Mouse (Mus musculus): ENCODE data around the gene 1700001F09Rik. TPM values are rescaled to one million over a fixed set of nuclear protein-coding genes. Genes with fewer than 3 reads are reported as not detected.

Gene 1700001F09Rik
- polyA plus RNA-seq, 1 experiment from 2014 or later, result not detected

Other genes starting within 250 kb of the 1700001F09Rik start
- 0.13 and 0.20 TPM in 2 replicates for gene Gm8104, start 247.2 kb downstream of the 1700001F09Rik start, polyA plus RNA-seq (2015; fragmentation: Nextera tagmentation; extraction: Ambion mirVana)
- gene Gm7233, start 167.9 kb downstream of the 1700001F09Rik start, polyA plus RNA-seq (2015; fragmentation: Nextera tagmentation; extraction: Ambion mirVana), result not detected in 2 replicates
- gene Gm8122, start 112.5 kb downstream of the 1700001F09Rik start, polyA plus RNA-seq (2015; fragmentation: Nextera tagmentation; extraction: Ambion mirVana), result not detected in 2 replicates
- not detected in 2 replicates for gene Gm8126, start 89.2 kb downstream of the 1700001F09Rik start, polyA plus RNA-seq (2015; fragmentation: Nextera tagmentation; extraction: Ambion mirVana)
- gene Gm9732, start 72.8 kb downstream of the 1700001F09Rik start, polyA plus RNA-seq (2015; fragmentation: Nextera tagmentation; extraction: Ambion mirVana), result not detected in 2 replicates
- not detected in 2 replicates for gene Gm8127, start 54.0 kb downstream of the 1700001F09Rik start, polyA plus RNA-seq (2015; fragmentation: Nextera tagmentation; extraction: Ambion mirVana)
- gene Gm8138, start 68.5 kb upstream of the 1700001F09Rik start, polyA plus RNA-seq (2015; fragmentation: Nextera tagmentation; extraction: Ambion mirVana), result not detected in 2 replicates
- gene Gm5799, start 195.8 kb upstream of the 1700001F09Rik start, polyA plus RNA-seq (2015; fragmentation: Nextera tagmentation; extraction: Ambion mirVana), result not detected in 2 replicates
- gene Gm17654, start 231.3 kb upstream of the 1700001F09Rik start, polyA plus RNA-seq (2015; fragmentation: Nextera tagmentation; extraction: Ambion mirVana), result not detected in 2 replicates